Mouse (Mus musculus) cerebellum, postnatal 25 days (tissue): Measurements from ENCODE around the gene Fam205a2.
"Not testable (repeated sequence)": the region's sequence is repeated elsewhere in the genome, so short reads cannot be mapped to it uniquely, and the experiment has no call there.

Experiments
- DNase-seq, 2 experiments: peaks; one replicate each; pipeline ENCODE4 v3.0.0; 2021; ENCODE audit warnings: mixed read lengths in 2 of 2

Gene Fam205a2

GRCm38 (mm10) chr4:42528075-42528474, at the start of gene Fam205a2:
Gene Fam205a2, minus strand, starts transcription at chr4:42528175.
- not testable (repeated sequence) for DNase-seq
